In genomic region chr5:65049880-65050279, GRCm38 (mm10) we compare ENCODE assay signal across 18 mouse cellular contexts. TPM values are rescaled to one million over a fixed set of nuclear protein-coding genes. Genes with fewer than 3 reads are reported as not detected.
"Had no signal": no experiment of that assay in that cellular context is flagged by ENCODE, and none has a peak within 500 bp of the region (broad histone marks: within the 10 kb centered on the region; RNA-seq: fewer than 3 reads in every experiment).

No protein-coding gene starts in this region.

- H3K4me3 ChIP-seq: limb, embryonic 12.5 days; limb, embryonic 15.5 days; midbrain, embryonic 13.5 days; stomach, embryonic 15.5 days had no signal

- ATAC-seq: liver, postnatal 0 days; lung, postnatal 0 days; midbrain, embryonic 13.5 days had no signal

- H3K4me1 ChIP-seq: limb, embryonic 15.5 days; stomach, embryonic 15.5 days had no signal

- H3K9ac ChIP-seq: limb, embryonic 12.5 days; limb, embryonic 15.5 days; liver, embryonic 14.5 days; liver, postnatal 0 days; lung, embryonic 14.5 days; midbrain, embryonic 13.5 days; stomach, embryonic 15.5 days had no signal

- H3K9me3 ChIP-seq: limb, embryonic 12.5 days; limb, embryonic 15.5 days; midbrain, embryonic 13.5 days; stomach, embryonic 15.5 days had no signal

- H3K36me3 ChIP-seq: limb, embryonic 12.5 days; limb, embryonic 15.5 days; midbrain, embryonic 13.5 days; stomach, embryonic 15.5 days had no signal

- H3K27ac ChIP-seq: limb, embryonic 12.5 days; limb, embryonic 15.5 days; liver, embryonic 14.5 days; macrophage; midbrain, embryonic 13.5 days; stomach, embryonic 15.5 days had no signal

- DNase-seq: kidney, postnatal 14 days; kidney, postnatal 4 days; left cerebral cortex, postnatal 4 days; liver, postnatal 0 days; lung, embryonic 14.5 days; retina, postnatal 1 day; right cerebral cortex, postnatal 25 days; spleen, adult 18-20 months; thymus, postnatal 25 days had no signal

- H3K27me3 ChIP-seq: limb, embryonic 12.5 days; limb, embryonic 15.5 days; midbrain, embryonic 13.5 days; stomach, embryonic 15.5 days had no signal

- H3K4me2 ChIP-seq: limb, embryonic 12.5 days; limb, embryonic 15.5 days; liver, embryonic 11.5 days; lung, embryonic 14.5 days; midbrain, embryonic 13.5 days; stomach, embryonic 15.5 days had no signal

RNA-seq across cellular contexts. Expression of gene Tmem156, which starts 42.1 kb away (rescaled TPM):
- total RNA-seq: left cerebral cortex, postnatal 4 days; midbrain, postnatal 0 days had no signal
- polyA plus RNA-seq: limb, embryonic 12.5 days; midbrain, embryonic 13.5 days had no signal
